In the genomic region with DNA sequence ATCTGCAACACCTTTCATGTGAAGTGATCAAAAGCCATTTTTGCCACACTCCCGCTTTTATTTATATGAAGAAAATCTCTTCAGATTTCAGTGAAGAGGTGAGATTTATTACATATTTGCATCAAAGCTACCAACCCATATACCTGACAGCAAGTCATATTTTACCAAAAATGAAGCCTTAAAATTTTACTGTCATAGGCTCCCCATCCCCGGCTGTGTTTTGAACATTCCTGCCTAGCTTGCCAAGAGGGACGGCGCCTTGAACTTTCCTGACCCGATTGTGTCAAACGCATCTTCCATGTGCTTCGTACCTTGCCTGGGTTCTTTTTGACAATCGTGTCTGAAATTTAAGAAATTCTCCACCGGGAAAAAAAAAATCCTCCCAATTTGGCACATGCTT, we compare ENCODE assay signal across 19 mouse cellular contexts.
A peak's percentile ranks its signal among the peaks of the same experiment; 100 is the strongest.
DNase-seq lines count a peak whose midpoint lies in the region; ATAC-seq lines count a peak whose summit lies in the region.
"Had no signal": no experiment of that assay in that cellular context is flagged by ENCODE, and none has a peak within 500 bp of the region (broad histone marks: within the 10 kb centered on the region; RNA-seq: fewer than 3 reads in every experiment).

No protein-coding gene starts in this region.

- no peaks in the 10 kb centered on the region for H3K36me3 ChIP-seq in midbrain, embryonic 11.5 days (ENCODE audit: control insufficient read depth, insufficient read depth, low read length)
- H3K36me3 ChIP-seq in midbrain, embryonic 16.5 days (ENCODE audit: control insufficient read depth, insufficient read depth, low read length): no peaks in the 10 kb centered on the region
- H3K36me3 ChIP-seq: embryonic facial prominence, embryonic 12.5 days; forebrain, embryonic 15.5 days; heart, embryonic 15.5 days; hindbrain, embryonic 13.5 days had no signal

- H3K4me1 ChIP-seq in midbrain, embryonic 11.5 days (ENCODE audit: control insufficient read depth, insufficient read depth, low read length): no peaks in the 10 kb centered on the region
- H3K4me1 ChIP-seq in midbrain, embryonic 16.5 days (ENCODE audit: control insufficient read depth, insufficient read depth, low read length): peaks cover 5% of the 10 kb centered on the region

- H3K27me3 ChIP-seq in midbrain, embryonic 11.5 days (ENCODE audit: control insufficient read depth, insufficient read depth, low read length): no peaks in the 10 kb centered on the region
- H3K27me3 ChIP-seq in midbrain, embryonic 16.5 days (ENCODE audit: control insufficient read depth, insufficient read depth, low read depth, low read length): no peaks in the 10 kb centered on the region
- H3K27me3 ChIP-seq: embryonic facial prominence, embryonic 12.5 days; forebrain, embryonic 15.5 days had no signal

- DNase-seq in midbrain, embryonic 11.5 days (ENCODE audit: low spot score, missing footprints): peak; percentile 64
- peak; percentile 51 for DNase-seq in adrenal gland, postnatal 10 days
- DNase-seq in brain, adult 2 months (ENCODE audit: low read depth, low spot score): peak; percentile 18
- DNase-seq in right cerebral cortex, postnatal 10 days (ENCODE audit: low spot score in 2 of 2): no peak
- DNase-seq in thymus, postnatal 14 days: no peak
- no peak for DNase-seq in right cerebral cortex, adult 2 months (ENCODE audit: low spot score in 2 of 2)
- DNase-seq: cerebellum, adult 11 months; cerebellum, adult 8-10 months; cerebellum, postnatal 25 days; gastrocnemius, postnatal 14 days; heart, adult 2 months; heart, postnatal 14 days had no signal

- no peak overlapping the region for H3K4me3 ChIP-seq in midbrain, embryonic 11.5 days (ENCODE audit: low read depth, low read length)
- H3K4me3 ChIP-seq in midbrain, embryonic 16.5 days (ENCODE audit: low read depth, low read length): no peak overlapping the region
- H3K4me3 ChIP-seq: embryonic facial prominence, embryonic 12.5 days; forebrain, embryonic 15.5 days; heart, adult 2 months; heart, embryonic 15.5 days; hindbrain, embryonic 13.5 days had no signal

- H3K27ac ChIP-seq in midbrain, embryonic 11.5 days (ENCODE audit: low read depth, low read length): no peak overlapping the region
- H3K27ac ChIP-seq in midbrain, embryonic 16.5 days (ENCODE audit: low read length): no peak overlapping the region
- H3K27ac ChIP-seq: embryonic facial prominence, embryonic 12.5 days; forebrain, embryonic 15.5 days; heart, adult 2 months; heart, embryonic 15.5 days; hindbrain, embryonic 13.5 days; hindbrain, postnatal 0 days had no signal

- no peak for ATAC-seq in midbrain, embryonic 11.5 days (ENCODE audit: low FRiP score)
- ATAC-seq in midbrain, embryonic 16.5 days: no peak
- ATAC-seq: forebrain, embryonic 15.5 days; hindbrain, postnatal 0 days had no signal

- 91% methylated on average over 9 of the region's 9 CpGs for WGBS in midbrain, embryonic 11.5 days
- 90% methylated on average over 9 of the region's 9 CpGs for WGBS in midbrain, embryonic 16.5 days

- H3K9ac ChIP-seq in midbrain, embryonic 11.5 days (ENCODE audit: low read length): no peak overlapping the region
- H3K9ac ChIP-seq in midbrain, embryonic 16.5 days (ENCODE audit: low read depth, low read length): no peak overlapping the region
- H3K9ac ChIP-seq: embryonic facial prominence, embryonic 12.5 days; forebrain, embryonic 15.5 days; heart, embryonic 15.5 days; hindbrain, embryonic 13.5 days had no signal

- H3K4me2 ChIP-seq in midbrain, embryonic 11.5 days: no peak overlapping the region
- H3K4me2 ChIP-seq in midbrain, embryonic 16.5 days (ENCODE audit: low read length): no peak overlapping the region
- H3K4me2 ChIP-seq: embryonic facial prominence, embryonic 12.5 days; forebrain, embryonic 15.5 days; heart, embryonic 11.5 days; heart, embryonic 15.5 days; hindbrain, embryonic 13.5 days had no signal

- no peaks in the 10 kb centered on the region for H3K9me3 ChIP-seq in midbrain, embryonic 11.5 days (ENCODE audit: control insufficient read depth, low read length)
- no peaks in the 10 kb centered on the region for H3K9me3 ChIP-seq in midbrain, embryonic 16.5 days (replicated peaks; ENCODE audit: control insufficient read depth, low read length, poor library complexity, severe bottlenecking)
- H3K9me3 ChIP-seq: embryonic facial prominence, embryonic 12.5 days; forebrain, embryonic 15.5 days; heart, embryonic 15.5 days; hindbrain, embryonic 13.5 days had no signal

Comparison
In these comparisons a context has a peak if more than half of its experiments do, and no peak if none do; other contexts are left out.
1. DNase-seq: peak in midbrain, embryonic 11.5 days (single experiment), adrenal gland, postnatal 10 days (single experiment) and brain, adult 2 months (single experiment); none in right cerebral cortex, postnatal 10 days (0 of 2), thymus, postnatal 14 days (single experiment) and right cerebral cortex, adult 2 months (0 of 2).